Mouse (Mus musculus) E14TG2a.4 (cell line): ENCODE measurements around the gene Tctn1.

ENCODE experiments used
- CTCF ChIP-seq: conservative IDR thresholded peaks from 2 replicates; pipeline ENCODE4 v1.5.1; 2014; ENCODE audit warnings: low read length
- NANOG ChIP-seq: IDR thresholded peaks from 2 replicates; pipeline ENCODE4 v1.6.1; 2014; ENCODE audit warnings: borderline replicate concordance, low read length, mixed read lengths
- POU5F1 ChIP-seq: IDR thresholded peaks from 2 replicates; pipeline ENCODE4 v1.6.1; 2014; ENCODE audit warnings: low read length, borderline replicate concordance

GRCm38 (mm10) chr5:122231431-122231830 is 32.8 kb downstream of the Tctn1 start:
- TF ChIP-seq CTCF (no peak), NANOG (no peak), POU5F1 (no peak)
